Mouse (Mus musculus) lung, adult 2 months (tissue): ENCODE measurements around the gene Abi1. TPM values are rescaled to one million over a fixed set of nuclear protein-coding genes. Genes with fewer than 3 reads are reported as not detected.

Experiments
- DNase-seq: peaks from one replicate; pipeline ENCODE4 v3.0.0; 2022
- H3K4me1 ChIP-seq: fragments of 200-500 bp; 2 replicates; pipeline ENCODE4 v1.6.1; 2011; ENCODE audit warnings: low read length; ENCODE audit not compliant: control insufficient read depth, insufficient read depth
- H3K4me3 ChIP-seq: fragments of 200-500 bp; replicated peaks from 2 replicates; pipeline ENCODE3; 2011; ENCODE audit warnings: low read depth, mild to moderate bottlenecking, control low read depth, low read length; ENCODE audit errors: extremely low read depth
- CTCF ChIP-seq: fragments of 200-500 bp; IDR thresholded peaks from 2 replicates; pipeline ENCODE4 v1.5.1; 2011; ENCODE audit warnings: mild to moderate bottlenecking, low read length, control low read depth; ENCODE audit not compliant: insufficient read depth
- POLR2A ChIP-seq: fragments of 200-500 bp; IDR thresholded peaks from 2 replicates; pipeline ENCODE4 v1.6.1; 2011; ENCODE audit warnings: low read depth, mild to moderate bottlenecking, control low read depth, low read length, borderline replicate concordance; ENCODE audit errors: extremely low read depth
- WGBS: fragments of 180-500 bp; shearing (Covaris S2); methylation state at CpG from one replicate; pipeline ENCODE4 v1.1.7; 2018; 5-methylcytosine and 5-hydroxymethylcytosine counted together
- polyA plus RNA-seq: library from polyadenylated mRNA; depleted of rRNA; stranded (reverse); fragments of >200 nt; gene quantifications from 2 replicates; pipeline ENCODE4 v1.2.3, GENCODE M21; 2012; rRNA removed

Abi1 gene
- polyA plus RNA-seq = 118 and 137 TPM in 2 replicates

DNA sequence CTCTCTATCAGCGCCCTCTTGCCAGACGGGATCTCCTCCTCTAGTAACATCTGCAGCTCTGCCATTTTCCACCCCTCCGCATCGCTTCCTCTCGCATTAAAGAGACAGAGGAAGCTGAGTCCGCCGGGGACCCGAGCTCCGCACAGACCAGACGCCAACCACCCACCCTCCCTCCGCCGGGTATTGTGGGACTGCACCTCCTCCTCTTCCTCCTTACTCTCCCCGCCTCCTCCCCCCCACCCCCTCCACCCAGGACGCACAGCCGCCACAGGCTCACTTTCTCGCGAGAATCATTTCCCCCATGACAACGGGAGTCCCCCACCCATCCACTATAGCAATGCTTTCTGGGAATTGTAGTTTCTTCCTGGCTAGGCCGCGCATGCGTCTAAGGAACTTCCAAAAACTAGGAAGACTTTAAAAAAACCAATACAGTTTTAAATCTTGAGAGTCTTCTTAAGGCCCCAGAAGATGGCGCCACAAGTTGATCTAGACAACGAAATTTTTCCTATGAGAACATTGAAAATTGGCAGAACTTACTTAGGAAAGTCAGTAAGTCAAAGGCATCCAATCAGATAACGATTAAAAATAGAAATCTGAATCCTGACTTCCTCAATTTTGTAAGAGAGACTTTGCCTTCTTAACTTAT lies at the start of gene Abi1:
Gene Abi1, minus strand, starts transcription at position 241 of the 646 bp plus-strand sequence.
- no peak for TF ChIP-seq CTCF
- peak; percentile 99 for TF ChIP-seq POLR2A
- Histone ChIP-seq H3K4me1 (peaks cover 17% of the 10 kb centered on the region), H3K4me3 (peak within 1 kb of the TSS; percentile 83)
- 2% methylated on average over 23 of the region's 24 CpGs for WGBS
- DNase-seq = peak; percentile 88

DNA sequence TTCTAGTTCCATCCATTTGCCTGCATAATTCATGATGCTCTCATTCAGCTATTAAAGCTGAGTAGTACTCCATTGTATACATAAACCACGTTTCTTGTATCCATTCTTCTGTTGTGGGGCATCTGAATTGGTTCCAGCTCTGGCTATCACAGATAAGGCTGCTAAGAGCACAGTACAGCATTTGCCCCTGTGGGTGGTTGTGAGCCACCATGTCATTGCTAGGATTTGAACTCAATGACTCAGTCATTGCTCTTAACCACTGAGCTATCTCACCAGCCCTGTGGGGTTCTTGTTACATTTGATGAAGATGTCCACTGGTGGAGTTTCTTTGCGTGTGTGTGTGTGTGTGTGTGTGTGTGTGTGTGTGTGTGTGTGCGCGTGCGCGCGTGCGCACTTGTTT lies 44.5 kb upstream of the Abi1 start:
- no peak for TF ChIP-seq POLR2A
- no peak for TF ChIP-seq CTCF
- WGBS = 92% methylated on average over 8 of the region's 8 CpGs
- DNase-seq = no peak

GRCm38 (mm10) chr2:23078588-23078987 lies 38.5 kb upstream of the Abi1 start:
- Histone ChIP-seq H3K4me1 (no peaks in the 10 kb centered on the region; the same call in 1 of the 2 replicates), H3K4me3 (no peak overlapping the region)
- WGBS = 91% methylated on average over 2 of the region's 2 CpGs
- DNase-seq = no peak
- no peak for TF ChIP-seq CTCF
- no peak for TF ChIP-seq POLR2A

More for the DNA sequence above, 44.5 kb upstream of the Abi1 start:
- no peak overlapping the region for H3K4me3 ChIP-seq
- H3K4me1 ChIP-seq = no peaks in the 10 kb centered on the region

DNA sequence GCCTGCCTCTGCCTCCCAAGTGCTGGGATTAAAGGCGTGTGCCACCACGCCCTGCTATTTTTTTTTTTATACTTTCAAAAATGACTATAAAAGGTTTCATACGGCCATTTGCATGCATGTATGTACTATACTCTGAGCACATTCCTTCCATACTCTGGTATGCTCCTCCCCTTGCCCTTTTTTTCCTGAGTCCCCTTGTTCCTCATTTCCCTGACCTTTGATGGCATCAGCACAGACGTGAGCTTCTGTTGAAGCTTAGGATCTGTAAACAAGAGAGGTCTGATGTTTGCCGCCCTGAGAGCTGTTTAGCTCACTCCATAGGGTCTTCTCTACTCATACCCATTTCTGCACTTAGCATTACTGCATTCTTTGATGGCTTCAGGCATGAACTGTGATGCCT lies 37.7 kb upstream of the Abi1 start:
- H3K4me1 ChIP-seq = no peaks in the 10 kb centered on the region; the same call in 1 of the 2 replicates
- 87% methylated on average over 5 of the region's 5 CpGs for WGBS
- H3K4me3 ChIP-seq = no peak overlapping the region
- TF ChIP-seq CTCF (no peak), POLR2A (no peak)
- DNase-seq = no peak

DNA sequence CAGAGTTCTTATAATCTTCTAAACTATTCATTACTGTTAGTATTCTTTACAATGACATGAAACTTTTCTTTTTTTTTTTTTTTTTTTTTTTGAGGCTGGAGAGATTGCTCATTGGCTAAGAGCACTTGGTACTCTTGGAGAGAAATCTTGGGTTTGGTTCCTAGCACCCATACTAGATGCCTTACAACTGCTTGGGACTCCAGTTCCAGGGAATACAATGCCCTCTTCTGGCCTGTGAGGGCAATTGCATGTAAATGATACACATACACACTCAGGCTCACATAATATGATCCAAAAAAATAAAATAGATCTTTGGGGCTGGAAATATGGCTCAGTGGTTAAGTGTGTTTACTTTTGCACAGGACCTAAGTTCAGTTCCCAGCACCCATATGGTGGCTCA lies 36.7 kb upstream of the Abi1 start:
- no peak for TF ChIP-seq POLR2A
- no peak for TF ChIP-seq CTCF
- H3K4me1 ChIP-seq = no peaks in the 10 kb centered on the region; the same call in 1 of the 2 replicates
- no peak for DNase-seq
- no peak overlapping the region for H3K4me3 ChIP-seq

- H3K4me3 ChIP-seq = no peak overlapping the region
- H3K4me1 ChIP-seq = no peaks in the 10 kb centered on the region; the same call in 1 of the 2 replicates
- no peak for TF ChIP-seq CTCF
- no peak for TF ChIP-seq POLR2A
- no peak for DNase-seq
Observed at GRCm38 (mm10) chr2:23075846-23076245, 35.8 kb upstream of the Abi1 start.

DNA sequence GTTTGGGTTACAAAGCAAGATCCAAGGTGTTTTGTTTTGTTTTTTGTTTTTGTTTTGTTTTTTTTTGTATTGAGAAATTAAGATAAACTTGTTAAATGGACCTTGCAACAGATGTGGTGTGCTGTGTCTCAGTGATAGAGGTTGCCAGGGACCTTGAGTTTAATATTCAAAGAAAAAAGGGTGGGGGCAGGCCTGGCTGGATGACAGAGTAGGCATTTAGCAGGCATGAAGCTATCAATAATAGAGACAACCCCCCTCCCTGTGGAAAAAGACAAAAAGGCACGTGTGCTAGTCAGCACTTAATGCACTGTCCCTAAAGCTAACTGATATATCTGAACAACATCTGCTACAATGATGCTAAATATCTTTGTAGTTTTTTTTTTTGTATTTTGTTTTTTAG lies 31.4 kb upstream of the Abi1 start:
- DNase-seq = no peak
- TF ChIP-seq CTCF (no peak), POLR2A (no peak)
- WGBS = 62% methylated on average over 1 of the region's 1 CpGs
- H3K4me1 ChIP-seq = no peaks in the 10 kb centered on the region; the same call in 1 of the 2 replicates
- H3K4me3 ChIP-seq = no peak overlapping the region

DNA sequence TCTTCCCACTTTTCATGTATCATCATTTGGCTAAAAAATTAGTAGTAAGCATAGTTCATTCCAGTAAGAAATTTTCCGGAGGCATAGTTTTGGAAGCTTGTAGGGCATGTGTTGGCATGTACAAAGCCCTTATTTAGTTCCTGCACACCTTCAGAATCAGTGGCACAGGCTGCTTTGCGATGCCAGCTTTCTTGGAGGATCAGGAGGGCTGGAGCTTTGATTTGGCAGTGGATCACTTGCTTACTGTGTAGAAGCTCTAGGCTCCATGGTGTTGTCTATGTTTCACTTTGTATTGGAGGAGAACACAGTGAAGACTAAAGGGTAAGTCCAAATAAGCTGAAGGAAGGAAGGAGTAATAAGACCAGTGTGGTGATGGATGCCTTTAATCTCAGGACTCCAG lies 30.4 kb upstream of the Abi1 start:
- 84% methylated on average over 2 of the region's 2 CpGs for WGBS
- DNase-seq = no peak
- Histone ChIP-seq H3K4me1 (no peaks in the 10 kb centered on the region; the same call in 1 of the 2 replicates), H3K4me3 (no peak overlapping the region)
- TF ChIP-seq POLR2A = no peak
- TF ChIP-seq CTCF = no peak

- TF ChIP-seq CTCF (no peak), POLR2A (peak; percentile 95)
- under 1% methylated on average over 50 of the region's 50 CpGs for WGBS
- peak; percentile 96 for DNase-seq
- Histone ChIP-seq H3K4me3 (peak overlapping the region; percentile 70), H3K4me1 (no peaks in the 10 kb centered on the region; the same call in 1 of the 2 replicates)
Observed at GRCm38 (mm10) chr2:23068894-23069744, 29.1 kb upstream of the Abi1 start.

DNA sequence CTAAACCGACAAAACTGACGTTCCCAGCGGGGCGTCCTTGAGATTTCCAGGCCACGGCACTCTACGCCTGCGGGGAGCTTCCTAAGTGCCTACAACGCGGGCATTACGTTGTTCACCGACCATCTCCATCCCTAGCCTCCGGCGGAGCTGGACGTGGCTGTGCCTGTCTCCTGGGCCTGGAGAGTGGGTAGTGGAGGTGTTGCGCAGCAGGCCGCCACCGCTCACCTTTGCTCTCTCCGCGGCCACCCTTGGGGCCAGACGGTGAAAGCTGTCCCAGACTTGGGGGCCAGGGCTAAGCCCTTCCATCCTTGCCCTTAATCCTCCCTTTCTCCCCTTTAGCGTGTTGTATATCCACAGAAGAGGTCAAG lies 28.3 kb upstream of the Abi1 start:
- Histone ChIP-seq H3K4me1 (no peaks in the 10 kb centered on the region; the same call in 1 of the 2 replicates), H3K4me3 (peak overlapping the region; percentile 70)
- DNase-seq = no peak
- TF ChIP-seq POLR2A (no peak; the same call in 1 of the 2 replicates), CTCF (no peak)
- WGBS = 0% methylated on average over 21 of the region's 21 CpGs
